Mouse (Mus musculus) cerebellum, adult 2 months (tissue): Measurements from ENCODE around the gene Ap3b1. TPM values are rescaled to one million over a fixed set of nuclear protein-coding genes. Genes with fewer than 3 reads are reported as not detected.

ENCODE experiments used
- DNase-seq, 2 experiments: peaks; one replicate each; pipeline ENCODE4 v3.0.0; 2021
- H3K27ac ChIP-seq: fragments of 200-500 bp; 2 replicates; pipeline ENCODE4 v1.5.1; 2012; ENCODE audit warnings: low read length, control low read depth, inconsistent platforms; ENCODE audit not compliant: insufficient read depth
- H3K27me3 ChIP-seq: fragments of 200-500 bp; 2 replicates; pipeline ENCODE4 v1.6.1; 2012; ENCODE audit warnings: inconsistent platforms, mild to moderate bottlenecking, low read length, moderate library complexity; ENCODE audit not compliant: control insufficient read depth, insufficient read depth
- H3K4me1 ChIP-seq: fragments of 200-500 bp; 2 replicates; pipeline ENCODE4 v1.6.1; 2011; ENCODE audit warnings: low read length; ENCODE audit not compliant: control insufficient read depth, insufficient read depth
- H3K4me3 ChIP-seq: fragments of 200-500 bp; replicated peaks from 2 replicates; pipeline ENCODE3; 2011; ENCODE audit warnings: mild to moderate bottlenecking, low read depth, low read length, control low read depth; ENCODE audit not compliant: insufficient read depth
- CTCF ChIP-seq: fragments of 200-500 bp; IDR thresholded peaks from 2 replicates; pipeline ENCODE4 v1.5.1; 2011; ENCODE audit warnings: low read depth, mild to moderate bottlenecking, control low read depth, low read length, moderate library complexity, borderline replicate concordance; ENCODE audit not compliant: insufficient read depth
- POLR2A ChIP-seq: fragments of 200-500 bp; IDR thresholded peaks from 2 replicates; pipeline ENCODE4 v1.6.1; 2011; ENCODE audit warnings: low read length, control low read depth, borderline replicate concordance; ENCODE audit not compliant: insufficient read depth
- WGBS: fragments of 180-500 bp; shearing (Covaris S2); methylation state at CpG from one replicate; pipeline ENCODE4 v1.1.7; 2018; 5-methylcytosine and 5-hydroxymethylcytosine counted together
- polyA plus RNA-seq: library from polyadenylated mRNA; depleted of rRNA; stranded (reverse); fragments of >200 nt; gene quantifications from 2 replicates; pipeline ENCODE4 v1.2.3, GENCODE M21; 2012

Ap3b1 gene
- polyA plus RNA-seq, 1 experiment: 33.0 TPM

- Histone ChIP-seq H3K27ac (no peak overlapping the region), H3K4me1 (no peaks in the 10 kb centered on the region), H3K27me3 (no peaks in the 10 kb centered on the region), H3K4me3 (no peak overlapping the region)
- TF ChIP-seq POLR2A (no peak), CTCF (no peak)
- 87% methylated on average over 11 of the region's 11 CpGs for WGBS
- no peak for DNase-seq
These were observed 112.4 kb downstream of the Ap3b1 start for GRCm38 (mm10) chr13:94471009-94471672.

- no peak for DNase-seq
- H3K4me3 ChIP-seq: no peak overlapping the region
- 96% methylated on average over 3 of the region's 3 CpGs for WGBS
- no peaks in the 10 kb centered on the region for H3K27me3 ChIP-seq
- no peaks in the 10 kb centered on the region for H3K4me1 ChIP-seq
- no peak overlapping the region for H3K27ac ChIP-seq
- no peak for TF ChIP-seq POLR2A
- no peak for TF ChIP-seq CTCF
These were observed 117.4 kb downstream of the Ap3b1 start for GRCm38 (mm10) chr13:94476208-94476607.

- WGBS: 76% methylated on average over 7 of the region's 7 CpGs
- no peak for DNase-seq
- H3K27me3 ChIP-seq: no peaks in the 10 kb centered on the region
- H3K27ac ChIP-seq: no peak overlapping the region
- TF ChIP-seq CTCF: no peak
- no peak for TF ChIP-seq POLR2A
- no peaks in the 10 kb centered on the region for H3K4me1 ChIP-seq
- H3K4me3 ChIP-seq: no peak overlapping the region
These were observed 121.5 kb downstream of the Ap3b1 start for GRCm38 (mm10) chr13:94480256-94480655.

- no peak overlapping the region for H3K4me3 ChIP-seq
- H3K4me1 ChIP-seq: no peaks in the 10 kb centered on the region
- 45% methylated on average over 3 of the region's 3 CpGs for WGBS
- DNase-seq: no peak
- TF ChIP-seq POLR2A: no peak
- TF ChIP-seq CTCF: no peak
- no peaks in the 10 kb centered on the region for H3K27me3 ChIP-seq
- no peak overlapping the region for H3K27ac ChIP-seq
These were observed 131.9 kb downstream of the Ap3b1 start for GRCm38 (mm10) chr13:94490684-94491083.

- WGBS: 72% methylated on average over 8 of the region's 8 CpGs
- DNase-seq: no peak
- H3K27ac ChIP-seq: no peak overlapping the region
- no peaks in the 10 kb centered on the region for H3K4me1 ChIP-seq
- no peaks in the 10 kb centered on the region for H3K27me3 ChIP-seq
- H3K4me3 ChIP-seq: no peak overlapping the region
- TF ChIP-seq CTCF: no peak
- TF ChIP-seq POLR2A: no peak
These were observed 132.4 kb downstream of the Ap3b1 start for GRCm38 (mm10) chr13:94491159-94491558.

- Histone ChIP-seq H3K27me3 (no peaks in the 10 kb centered on the region), H3K4me3 (no peak overlapping the region), H3K27ac (no peak overlapping the region), H3K4me1 (no peaks in the 10 kb centered on the region)
- DNase-seq: no peak
- TF ChIP-seq POLR2A (no peak), CTCF (no peak)
- 84% methylated on average over 3 of the region's 3 CpGs for WGBS
These were observed 138.8 kb downstream of the Ap3b1 start for GRCm38 (mm10) chr13:94497521-94497920.

GRCm38 (mm10) chr13:94506411-94506810 lies 147.7 kb downstream of the Ap3b1 start:
- no peaks in the 10 kb centered on the region for H3K27me3 ChIP-seq
- DNase-seq: no peak
- 81% methylated on average over 3 of the region's 3 CpGs for WGBS
- no peaks in the 10 kb centered on the region for H3K4me1 ChIP-seq
- H3K27ac ChIP-seq: no peak overlapping the region
- TF ChIP-seq POLR2A: no peak
- no peak overlapping the region for H3K4me3 ChIP-seq

- no peaks in the 10 kb centered on the region for H3K27me3 ChIP-seq
- WGBS: 89% methylated on average over 8 of the region's 8 CpGs
- H3K4me3 ChIP-seq: no peak overlapping the region
- H3K4me1 ChIP-seq: no peaks in the 10 kb centered on the region
- DNase-seq: no peak
- TF ChIP-seq CTCF: no peak
- no peak for TF ChIP-seq POLR2A
- H3K27ac ChIP-seq: no peak overlapping the region
These were observed 149.6 kb downstream of the Ap3b1 start for GRCm38 (mm10) chr13:94508344-94508743.
